Mouse (Mus musculus): ENCODE results near the gene Tk1.
"Not testable (repeated sequence)": the region's sequence is repeated elsewhere in the genome, so short reads cannot be mapped to it uniquely, and the experiment has no call there.

The Tk1 gene

GRCm38 (mm10) chr11:117847593-117848215 is 21.8 kb upstream of the Tk1 start:
- DNase-seq (ENCODE audit: low spot score in 2 of 2) = no peak

- no peak for DNase-seq (ENCODE audit: low spot score in 2 of 2)
Observed at GRCm38 (mm10) chr11:117846640-117847039, 20.7 kb upstream of the Tk1 start.

GRCm38 (mm10) chr11:117845651-117846050 is 19.8 kb upstream of the Tk1 start:
- DNase-seq (ENCODE audit: low spot score in 2 of 2) = no peak

- DNase-seq (ENCODE audit: low spot score in 2 of 2) = no peak
Observed at GRCm38 (mm10) chr11:117844997-117845396, 19.1 kb upstream of the Tk1 start.

GRCm38 (mm10) chr11:117843434-117843833 is 17.5 kb upstream of the Tk1 start:
- no peak for DNase-seq (ENCODE audit: low spot score in 2 of 2)

GRCm38 (mm10) chr11:117840910-117841309 is 15.0 kb upstream of the Tk1 start:
- DNase-seq (ENCODE audit: low spot score in 2 of 2) = no peak

- DNase-seq (ENCODE audit: low spot score in 2 of 2) = no peak
Observed at GRCm38 (mm10) chr11:117839021-117839420, 13.1 kb upstream of the Tk1 start.

GRCm38 (mm10) chr11:117838572-117838971 is 12.7 kb upstream of the Tk1 start:
- DNase-seq (ENCODE audit: low spot score in 2 of 2) = no peak

- DNase-seq (ENCODE audit: low spot score in 2 of 2) = peak in 1 of 2 experiments; percentile 60
Observed at GRCm38 (mm10) chr11:117836306-117836705, 10.4 kb upstream of the Tk1 start.

- no peak for DNase-seq (ENCODE audit: low spot score in 2 of 2)
Observed at GRCm38 (mm10) chr11:117834086-117834485, 8.2 kb upstream of the Tk1 start.

- not testable (repeated sequence) for DNase-seq (ENCODE audit: low spot score in 2 of 2)
Observed at GRCm38 (mm10) chr11:117833509-117833908, 7.6 kb upstream of the Tk1 start.

GRCm38 (mm10) chr11:117832086-117832969 is 6.4 kb upstream of the Tk1 start:
- DNase-seq (ENCODE audit: low spot score in 2 of 2) = peak in 1 of 2 experiments; percentile 64

GRCm38 (mm10) chr11:117830401-117830800 is 4.5 kb upstream of the Tk1 start:
- no peak for DNase-seq (ENCODE audit: low spot score in 2 of 2)

GRCm38 (mm10) chr11:117829671-117830215 is 3.9 kb upstream of the Tk1 start:
- DNase-seq (ENCODE audit: low spot score in 2 of 2) = no peak

GRCm38 (mm10) chr11:117828888-117829604 is 3.2 kb upstream of the Tk1 start:
- DNase-seq (ENCODE audit: low spot score in 2 of 2) = no peak

- DNase-seq (ENCODE audit: low spot score in 2 of 2) = no peak
Observed at GRCm38 (mm10) chr11:117828149-117828887, 2.4 kb upstream of the Tk1 start.

GRCm38 (mm10) chr11:117827386-117827785 is 1.5 kb upstream of the Tk1 start:
- DNase-seq (ENCODE audit: low spot score in 2 of 2) = no peak

- DNase-seq (ENCODE audit: low spot score in 2 of 2) = no peak
Observed at GRCm38 (mm10) chr11:117826916-117827315, 1.0 kb upstream of the Tk1 start.

GRCm38 (mm10) chr11:117826164-117826563 is 272 bp upstream of the Tk1 start:
- no peak for DNase-seq (ENCODE audit: low spot score in 2 of 2)

GRCm38 (mm10) chr11:117824060-117824969 is 1.6 kb downstream of the Tk1 start:
- peak; percentile 57 to 78 for DNase-seq (ENCODE audit: low spot score in 2 of 2)
